In genomic region chr12:57505329-57505728, GRCm38 (mm10) we compare ENCODE assay signal across 34 mouse cellular contexts. TPM values are rescaled to one million over a fixed set of nuclear protein-coding genes. Genes with fewer than 3 reads are reported as not detected.
DNase-seq lines count a peak whose midpoint lies in the region; ATAC-seq lines count a peak whose summit lies in the region.
"Had no signal": no experiment of that assay in that cellular context is flagged by ENCODE, and none has a peak within 500 bp of the region (broad histone marks: within the 10 kb centered on the region; RNA-seq: fewer than 3 reads in every experiment).

No protein-coding gene starts in this region.

- no peaks in the 10 kb centered on the region for H3K36me3 ChIP-seq in midbrain, embryonic 11.5 days (ENCODE audit: control insufficient read depth, insufficient read depth, low read length)
- no peaks in the 10 kb centered on the region for H3K36me3 ChIP-seq in midbrain, embryonic 15.5 days (replicated peaks)
- H3K36me3 ChIP-seq in liver, embryonic 15.5 days (replicated peaks) = no peaks in the 10 kb centered on the region
- H3K36me3 ChIP-seq: embryonic facial prominence, embryonic 10.5 days; embryonic facial prominence, embryonic 15.5 days; forebrain, embryonic 12.5 days; G1E; heart, embryonic 13.5 days; kidney, embryonic 15.5 days; limb, embryonic 15.5 days; midbrain, embryonic 10.5 days; neural tube, embryonic 12.5 days; stomach, embryonic 15.5 days had no signal

- H3K9me3 ChIP-seq in midbrain, embryonic 11.5 days (ENCODE audit: control insufficient read depth, low read length) = no peaks in the 10 kb centered on the region
- no peaks in the 10 kb centered on the region for H3K9me3 ChIP-seq in midbrain, embryonic 15.5 days
- H3K9me3 ChIP-seq in liver, embryonic 15.5 days (replicated peaks) = no peaks in the 10 kb centered on the region
- H3K9me3 ChIP-seq: embryonic facial prominence, embryonic 10.5 days; embryonic facial prominence, embryonic 15.5 days; forebrain, embryonic 12.5 days; G1E; heart, embryonic 13.5 days; kidney, embryonic 15.5 days; limb, embryonic 15.5 days; midbrain, embryonic 10.5 days; neural tube, embryonic 12.5 days; stomach, embryonic 15.5 days had no signal

- DNase-seq in midbrain, embryonic 11.5 days (ENCODE audit: low spot score, missing footprints) = peak; percentile 44
- peak; percentile 42 for DNase-seq in R1 (ENCODE audit: low read depth, low spot score)
- peak; percentile 79 for DNase-seq in yolk sac, embryonic 10.5 days (ENCODE audit: low spot score)
- no peak for DNase-seq in lung, postnatal 14 days
- DNase-seq: adrenal gland, adult 2 months; adrenal gland, postnatal 36 days; cerebellum, adult 18-20 months; cerebellum, postnatal 10 days; forebrain, postnatal 0 days; gastrocnemius, postnatal 10 days; heart, postnatal 10 days; kidney, adult 11 months; kidney, postnatal 25 days; left cerebral cortex, postnatal 4 days; lung, embryonic 14.5 days; thymus, postnatal 25 days had no signal

- H3K4me3 ChIP-seq in midbrain, embryonic 11.5 days (ENCODE audit: low read depth, low read length) = no peak overlapping the region
- H3K4me3 ChIP-seq in midbrain, embryonic 15.5 days = no peak overlapping the region
- H3K4me3 ChIP-seq in liver, embryonic 15.5 days (replicated peaks) = no peak overlapping the region
- H3K4me3 ChIP-seq: embryonic facial prominence, embryonic 10.5 days; embryonic facial prominence, embryonic 15.5 days; forebrain, embryonic 12.5 days; heart, embryonic 13.5 days; kidney, embryonic 15.5 days; layer of hippocampus, adult 2 months; limb, embryonic 15.5 days; midbrain, embryonic 10.5 days; myocyte; neural tube, embryonic 12.5 days; stomach, embryonic 15.5 days had no signal

- H3K27me3 ChIP-seq in midbrain, embryonic 11.5 days (ENCODE audit: control insufficient read depth, insufficient read depth, low read length) = no peaks in the 10 kb centered on the region
- H3K27me3 ChIP-seq in midbrain, embryonic 15.5 days (replicated peaks) = no peaks in the 10 kb centered on the region
- no peaks in the 10 kb centered on the region for H3K27me3 ChIP-seq in liver, embryonic 15.5 days
- H3K27me3 ChIP-seq: embryonic facial prominence, embryonic 15.5 days; heart, embryonic 13.5 days; kidney, embryonic 15.5 days; limb, embryonic 15.5 days; neural tube, embryonic 12.5 days; stomach, embryonic 15.5 days had no signal

- H3K9ac ChIP-seq in midbrain, embryonic 11.5 days (ENCODE audit: low read length) = no peak overlapping the region
- H3K9ac ChIP-seq in midbrain, embryonic 15.5 days = no peak overlapping the region
- no peak overlapping the region for H3K9ac ChIP-seq in liver, embryonic 15.5 days
- H3K9ac ChIP-seq: embryonic facial prominence, embryonic 15.5 days; forebrain, embryonic 12.5 days; forebrain, postnatal 0 days; heart, embryonic 13.5 days; kidney, embryonic 15.5 days; limb, embryonic 15.5 days; lung, embryonic 14.5 days; neural tube, embryonic 12.5 days; stomach, embryonic 15.5 days had no signal

- no peak overlapping the region for H3K4me2 ChIP-seq in midbrain, embryonic 11.5 days
- no peak overlapping the region for H3K4me2 ChIP-seq in midbrain, embryonic 15.5 days
- no peak overlapping the region for H3K4me2 ChIP-seq in liver, embryonic 15.5 days
- H3K4me2 ChIP-seq: embryonic facial prominence, embryonic 15.5 days; forebrain, embryonic 12.5 days; heart, embryonic 13.5 days; kidney, embryonic 15.5 days; limb, embryonic 15.5 days; lung, embryonic 14.5 days; neural tube, embryonic 12.5 days; stomach, embryonic 15.5 days had no signal

- WGBS in midbrain, embryonic 11.5 days = 77% methylated on average over 7 of the region's 7 CpGs
- 76% methylated on average over 7 of the region's 7 CpGs for WGBS in midbrain, embryonic 15.5 days
- WGBS in liver, embryonic 15.5 days (ENCODE audit: insufficient replicate concordance) = 65% methylated on average over 7 of the region's 7 CpGs

- no peak for ATAC-seq in midbrain, embryonic 11.5 days (ENCODE audit: low FRiP score)
- no peak for ATAC-seq in midbrain, embryonic 15.5 days (replicated peaks)
- peak; percentile 68 for ATAC-seq in liver, embryonic 15.5 days (ENCODE audit: insufficient read depth)
- ATAC-seq in frontal cortex, adult (ENCODE audit: low TSS enrichment) = no peak
- ATAC-seq: CD4-positive, CD25-positive, alpha-beta regulatory T cell, adult 4 months; forebrain, postnatal 0 days; hindbrain, embryonic 16.5 days had no signal

- H3K27ac ChIP-seq in midbrain, embryonic 11.5 days (ENCODE audit: low read depth, low read length) = no peak overlapping the region
- H3K27ac ChIP-seq in midbrain, embryonic 15.5 days = no peak overlapping the region
- H3K27ac ChIP-seq in liver, embryonic 15.5 days (replicated peaks) = no peak overlapping the region
- H3K27ac ChIP-seq: embryonic facial prominence, embryonic 10.5 days; embryonic facial prominence, embryonic 15.5 days; forebrain, embryonic 12.5 days; heart, embryonic 13.5 days; kidney, embryonic 15.5 days; layer of hippocampus, adult 2 months; limb, embryonic 15.5 days; midbrain, embryonic 10.5 days; neural tube, embryonic 12.5 days; stomach, embryonic 15.5 days had no signal

- H3K4me1 ChIP-seq in midbrain, embryonic 11.5 days (ENCODE audit: control insufficient read depth, insufficient read depth, low read length) = 0 out of 2 replicates have a peak, but pooled peaks cover 4% of the 10 kb centered on the region
- H3K4me1 ChIP-seq in midbrain, embryonic 15.5 days = no peaks in the 10 kb centered on the region
- H3K4me1 ChIP-seq in liver, embryonic 15.5 days (replicated peaks) = 0 out of 2 replicates have a peak, but pooled peaks cover 3% of the 10 kb centered on the region
- H3K4me1 ChIP-seq: embryonic facial prominence, embryonic 10.5 days; embryonic facial prominence, embryonic 15.5 days; heart, embryonic 13.5 days; kidney, embryonic 15.5 days; neural tube, embryonic 12.5 days had no signal

RNA-seq across cellular contexts. Expression of gene Foxa1, which starts 41.4 kb away (rescaled TPM):
- polyA plus RNA-seq in midbrain, embryonic 11.5 days (2014; fragmentation: Nextera tagmentation; extraction: Ambion mirVana) = 6.8 and 10.5 TPM in 2 replicates
- 4.2 and 4.3 TPM in 2 replicates for polyA plus RNA-seq in midbrain, embryonic 15.5 days (2015; fragmentation: Nextera tagmentation; extraction: Ambion mirVana)
- 1.2 and 1.5 TPM in 2 replicates for polyA plus RNA-seq in liver, embryonic 15.5 days (2015; fragmentation: Nextera tagmentation; extraction: Ambion mirVana)
- polyA plus RNA-seq: CD4-positive, CD25-positive, alpha-beta regulatory T cell, adult 4 months; cortical plate, adult 2 months; limb, embryonic 15.5 days; myocyte had no signal

RNA-seq across cellular contexts. Expression of gene Ttc6, which starts 58.6 kb away (rescaled TPM):
- polyA plus RNA-seq in midbrain, embryonic 11.5 days (2014; fragmentation: Nextera tagmentation; extraction: Ambion mirVana) = 2.6 and 2.9 TPM in 2 replicates
- polyA plus RNA-seq in midbrain, embryonic 15.5 days (2015; fragmentation: Nextera tagmentation; extraction: Ambion mirVana) = 0.97 and 1.6 TPM in 2 replicates
- polyA plus RNA-seq in liver, embryonic 15.5 days (2015; fragmentation: Nextera tagmentation; extraction: Ambion mirVana) = 0.03 and 0.05 TPM in 2 replicates
- polyA plus RNA-seq: adrenal gland, adult 2 months; CD4-positive, CD25-positive, alpha-beta regulatory T cell, adult 4 months; myocyte had no signal
